Mouse (Mus musculus) ES-Bruce4 (cell line): Measurements from ENCODE around the gene Wbp2.

Source experiments
- CTCF ChIP-seq: IDR thresholded peaks from one replicate; pipeline ENCODE4 v1.8.1; 2011; ENCODE audit warnings: low read depth, low read length
- EP300 ChIP-seq: IDR thresholded peaks from 2 replicates; pipeline ENCODE4 v1.6.1; 2011; ENCODE audit warnings: low read depth, low read length; ENCODE audit not compliant: insufficient read depth

GRCm38 (mm10) chr11:116057237-116057881 lies 29.4 kb downstream of the Wbp2 start:
- no peak for TF ChIP-seq EP300
- no peak for TF ChIP-seq CTCF
